Mouse (Mus musculus): ENCODE measurements around the gene Adi1. TPM values are rescaled to one million over a fixed set of nuclear protein-coding genes. Genes with fewer than 3 reads are reported as not detected.

Adi1 gene
- total RNA-seq, 2 experiments from 2014 or later: 33.7 to 36.9 TPM

DNA sequence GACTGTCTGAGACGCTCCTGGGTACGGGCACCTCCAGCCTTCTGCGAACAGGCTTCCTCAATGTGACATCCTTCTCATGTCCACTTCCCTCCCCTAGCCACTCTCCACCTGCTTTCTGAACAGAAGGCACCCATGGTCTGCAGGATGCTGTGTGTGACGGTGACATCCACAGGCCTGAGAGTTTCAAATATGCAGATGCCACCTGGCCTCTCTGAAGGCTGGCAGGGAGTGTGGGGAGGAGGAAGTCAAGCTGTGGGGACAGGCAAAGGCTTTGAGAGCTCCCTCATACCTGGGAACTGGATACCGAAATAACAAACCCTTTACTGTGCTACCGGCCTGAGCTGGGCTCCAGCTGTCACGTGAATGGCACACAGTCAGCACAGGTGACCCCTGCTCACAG is 19.7 kb downstream of the Adi1 start:
- DNase-seq: no peak

DNA sequence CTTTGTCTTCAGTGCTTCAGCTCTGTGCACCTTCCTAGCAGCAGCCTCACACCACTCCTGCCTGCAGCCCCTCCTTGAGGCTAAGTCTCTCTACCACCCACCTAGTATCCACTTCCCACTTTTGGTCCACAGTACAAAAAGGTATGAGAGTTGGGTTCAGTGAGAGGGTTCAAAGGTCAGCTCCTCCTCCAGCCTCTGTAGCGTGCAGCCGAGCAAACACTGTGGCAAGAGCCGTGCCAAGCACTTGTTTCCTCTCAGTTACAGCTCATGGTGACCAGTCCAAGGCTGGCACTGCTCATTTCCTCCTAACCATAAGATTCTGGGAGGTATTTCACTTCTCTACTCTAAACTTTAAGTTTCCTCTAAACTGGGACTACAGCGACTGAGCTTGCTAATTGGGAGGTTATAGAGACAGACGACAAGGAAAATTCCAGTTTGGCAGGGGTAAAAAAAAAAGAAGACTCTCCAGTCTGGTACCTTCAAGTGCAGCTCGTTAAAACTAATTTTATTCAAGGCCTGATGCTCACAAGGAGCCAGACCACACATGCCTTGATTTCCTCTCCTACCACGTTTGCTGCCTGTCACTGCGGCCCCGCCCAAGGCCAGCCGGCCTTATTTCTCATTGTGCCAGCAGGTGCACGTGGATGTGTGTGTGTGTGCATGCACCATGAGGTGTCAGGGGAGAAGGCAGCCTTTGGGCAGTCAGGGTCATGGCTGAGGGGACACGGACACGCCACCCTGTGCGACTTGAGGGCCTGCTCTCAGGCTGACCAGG is 23.0 kb downstream of the Adi1 start:
- DNase-seq: no peak

DNA sequence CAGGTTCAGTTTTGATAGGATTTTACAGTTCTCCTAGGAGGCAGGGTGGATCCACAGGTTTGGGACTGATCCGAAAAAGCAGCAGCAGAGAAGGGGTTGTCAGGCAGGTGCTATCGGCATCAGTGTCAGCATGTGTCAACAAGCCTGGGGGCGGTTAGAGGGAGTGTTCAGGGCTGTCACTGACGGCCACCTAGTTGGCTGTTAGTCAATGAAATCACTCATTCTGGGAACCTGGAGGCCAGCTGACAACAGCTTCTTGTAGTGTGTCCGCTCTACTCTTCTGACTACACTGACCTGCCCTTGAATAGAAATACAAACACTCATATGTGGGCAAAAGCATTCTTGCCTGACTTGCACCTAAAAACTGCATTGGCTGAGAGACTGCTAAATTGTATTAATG is 24.1 kb downstream of the Adi1 start:
- DNase-seq: no peak

DNA sequence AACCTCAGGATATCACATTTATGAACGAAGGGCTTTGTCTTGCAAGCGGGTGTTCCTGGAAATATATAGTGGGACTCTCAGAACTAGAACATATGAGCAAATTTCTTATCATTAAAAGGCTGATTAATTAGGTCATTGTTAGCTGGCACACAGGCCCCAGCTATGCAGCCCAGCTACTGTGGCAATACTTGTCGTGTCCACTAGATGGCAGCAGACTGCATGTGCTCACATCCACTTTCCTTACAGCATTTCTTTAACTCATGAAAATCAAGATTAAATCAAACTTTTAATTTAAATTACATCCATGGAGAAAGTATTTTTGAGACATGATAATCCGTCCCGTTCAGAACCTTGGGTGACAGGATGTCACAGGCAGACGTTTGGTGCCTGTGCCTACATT is 24.6 kb downstream of the Adi1 start:
- peak; percentile 69 to 77 for DNase-seq

DNA sequence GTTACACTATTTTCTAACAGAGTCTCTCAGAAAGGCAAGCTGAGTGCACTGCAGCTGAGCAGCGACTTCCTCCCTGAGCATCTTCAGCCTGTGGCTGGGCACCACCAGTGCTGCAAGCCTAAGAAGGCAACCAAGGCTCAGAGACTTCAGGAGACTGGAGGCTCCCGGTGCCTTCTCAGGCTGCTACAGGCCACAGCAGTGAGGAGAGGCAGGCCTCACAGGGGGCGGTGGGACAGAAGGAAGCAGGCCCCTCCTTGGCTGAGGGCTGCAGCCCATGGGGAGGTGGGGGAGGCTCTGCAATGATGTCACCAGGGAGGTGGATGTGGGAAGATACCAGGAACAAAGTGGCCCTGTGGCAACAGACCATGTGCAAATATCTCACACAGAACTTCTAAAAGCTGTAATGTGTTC is 25.1 kb downstream of the Adi1 start:
- no peak for DNase-seq

DNA sequence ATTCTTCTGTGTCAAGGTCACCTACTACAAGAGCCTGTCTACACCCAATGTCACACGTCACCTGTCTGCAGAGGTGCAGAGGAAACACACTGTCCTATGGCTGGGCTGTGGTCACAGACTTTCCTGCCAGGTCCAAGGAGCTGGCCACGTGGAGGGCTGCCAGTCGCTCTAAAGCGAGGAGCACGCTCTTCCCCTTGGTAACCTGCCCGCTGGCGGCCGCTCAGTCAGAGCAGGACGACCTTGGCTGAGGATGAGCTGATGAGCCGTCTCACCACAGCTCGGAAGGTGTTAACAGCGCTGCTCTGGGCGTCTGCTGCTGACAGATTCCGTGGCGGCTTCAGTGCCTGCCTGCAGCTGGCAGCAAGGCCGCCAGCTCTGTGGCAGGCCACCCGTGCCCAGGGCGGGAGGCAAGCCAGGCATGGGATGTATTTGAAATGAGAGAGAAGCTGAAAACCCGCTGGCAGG is 25.6 kb downstream of the Adi1 start:
- DNase-seq: peak; percentile 58 to 64

DNA sequence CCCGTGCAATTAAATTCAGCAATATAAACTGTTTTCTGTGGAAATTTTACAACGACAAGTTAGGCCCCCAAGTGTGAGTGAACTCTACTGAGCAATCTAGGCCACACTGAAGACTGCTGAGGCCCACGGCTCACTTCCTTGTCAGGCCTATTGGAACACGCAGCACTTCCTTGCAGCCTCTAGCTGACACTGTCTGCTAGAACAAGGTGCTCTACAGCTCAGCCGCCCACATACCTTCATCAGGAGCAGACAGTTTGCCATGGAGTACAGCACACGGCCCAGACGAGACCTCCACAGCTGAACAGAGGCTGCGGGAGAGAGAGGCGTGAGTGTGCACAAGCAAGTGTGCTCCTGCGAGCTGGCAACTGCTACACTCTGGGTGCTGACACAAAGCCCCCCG is 26.3 kb downstream of the Adi1 start:
- no peak for DNase-seq

DNA sequence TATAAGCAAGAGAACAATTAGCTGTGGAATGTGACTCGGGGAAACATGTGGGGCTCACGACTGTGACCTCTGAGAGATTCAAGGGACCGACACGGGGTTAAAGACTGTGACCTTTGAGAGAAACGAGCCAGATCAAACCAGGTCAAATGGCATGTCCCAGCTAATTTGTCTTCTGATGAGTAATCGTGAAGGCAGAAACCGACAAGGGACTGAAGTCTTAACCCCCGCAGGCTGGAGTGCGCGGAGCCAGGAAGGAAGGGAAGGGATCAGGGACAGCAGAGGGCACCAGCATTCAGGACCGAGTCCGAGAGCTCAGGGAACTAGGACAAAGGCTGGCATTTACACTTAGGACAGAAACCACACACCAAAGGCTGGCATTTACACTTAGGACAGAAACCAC is 29.4 kb downstream of the Adi1 start:
- no peak for DNase-seq

DNA sequence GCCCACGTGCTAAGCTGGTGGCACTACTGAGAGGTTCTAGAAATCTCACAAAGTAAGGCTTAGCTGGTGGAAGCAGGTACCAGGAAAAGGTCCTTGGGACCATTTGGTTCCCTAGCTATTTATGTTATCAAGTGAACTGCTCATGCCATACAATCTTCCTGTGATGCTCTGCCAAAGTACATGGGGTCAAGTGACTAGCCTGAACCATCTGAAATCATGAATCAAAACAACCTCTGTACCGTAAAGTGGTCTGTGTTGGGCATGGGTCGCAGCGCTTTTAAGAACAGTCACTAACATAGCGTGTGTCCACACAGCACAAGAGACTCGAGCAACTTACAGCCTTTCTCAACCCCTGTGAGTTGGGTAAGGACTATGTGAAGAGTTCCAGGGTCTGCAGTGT is 30.2 kb downstream of the Adi1 start:
- no peak for DNase-seq

DNA sequence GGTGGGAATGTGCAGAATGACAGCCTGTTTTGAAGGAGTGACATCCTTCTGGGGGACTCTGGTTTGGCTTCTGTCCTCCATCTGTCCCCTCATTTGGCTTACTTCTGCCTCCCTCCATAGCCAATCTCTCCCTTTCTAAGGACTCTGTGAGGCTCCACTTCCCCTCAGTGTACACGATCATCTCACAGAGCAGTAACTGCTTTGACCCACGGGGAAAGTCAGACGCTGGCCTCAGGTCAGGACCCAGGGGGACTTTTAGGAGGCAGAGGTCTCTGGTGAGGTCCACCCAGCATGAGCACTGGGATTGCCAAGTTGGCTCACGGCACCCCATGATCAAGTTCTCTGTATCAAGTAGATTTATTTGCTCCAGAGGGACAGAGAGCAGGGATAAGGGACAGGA is 33.1 kb downstream of the Adi1 start:
- DNase-seq: no peak

DNA sequence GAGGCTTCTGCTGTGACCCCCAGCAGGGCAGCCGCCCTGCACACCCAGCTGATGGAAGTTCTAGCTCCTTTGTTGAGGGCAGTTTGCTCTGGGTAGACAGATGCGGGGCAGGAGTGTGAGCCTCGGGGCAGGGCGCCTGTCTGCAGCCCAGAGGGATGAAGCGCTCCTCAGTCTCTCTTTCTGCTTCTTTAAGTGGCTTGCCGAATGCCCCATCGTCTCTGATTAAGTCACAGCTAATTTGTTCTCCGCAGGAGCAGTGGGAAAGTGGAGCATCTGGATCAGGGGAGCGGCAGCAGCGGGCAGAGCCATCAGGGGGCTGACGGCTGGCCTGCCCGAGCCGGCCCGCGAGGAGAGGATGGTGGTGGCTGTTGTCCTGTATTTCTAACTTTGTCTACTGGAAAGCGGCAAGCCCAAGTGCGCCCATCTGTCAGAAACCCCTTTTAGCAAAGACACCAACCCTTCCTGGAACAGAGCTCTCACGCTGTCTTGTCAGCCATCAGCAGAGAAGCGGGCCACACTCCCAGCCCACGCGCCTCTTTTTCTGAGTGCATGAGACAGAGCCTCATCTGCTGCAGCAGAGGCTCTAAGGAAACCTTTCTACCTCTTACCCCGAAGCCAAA is 35.6 kb downstream of the Adi1 start:
- peak; percentile 58 to 60 for DNase-seq

DNA sequence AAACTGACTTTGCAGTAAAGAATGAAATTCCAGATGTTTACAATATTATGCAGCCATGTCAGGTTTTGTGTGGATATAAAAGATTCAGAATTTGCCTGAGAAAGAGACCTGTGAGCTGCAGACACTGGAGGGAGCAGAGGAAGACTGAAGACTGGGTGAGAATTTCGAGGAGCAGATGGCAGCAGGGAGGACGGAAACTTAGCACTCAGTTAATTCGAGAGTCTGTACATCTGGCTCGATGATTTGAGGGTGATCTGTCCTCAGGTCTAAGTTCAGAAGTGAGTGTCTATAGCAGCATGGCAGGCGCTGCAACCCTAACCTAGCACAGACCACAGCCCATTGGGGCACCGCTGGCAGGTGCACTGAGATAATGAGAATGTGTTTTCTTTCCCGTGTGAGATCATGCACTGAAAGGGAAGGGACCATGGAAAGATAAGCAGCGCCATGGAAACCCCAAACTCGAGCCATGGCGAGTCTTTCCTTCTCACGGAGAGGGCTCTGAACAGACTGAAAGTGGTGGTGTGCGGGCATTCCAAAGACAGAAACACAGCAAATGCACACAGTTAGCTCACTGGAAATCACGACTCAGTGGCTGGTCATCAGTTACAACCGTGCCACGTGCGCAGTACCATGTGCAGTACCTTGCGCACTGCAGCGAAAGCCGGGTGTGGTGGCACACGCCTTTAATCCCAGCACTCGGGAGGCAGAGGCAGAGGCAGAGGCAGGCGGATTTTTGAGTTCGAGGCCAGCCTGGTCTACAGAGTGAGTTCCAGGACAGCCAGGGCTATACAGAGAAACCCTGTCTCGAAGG is 40.0 kb downstream of the Adi1 start:
- DNase-seq: no peak

DNA sequence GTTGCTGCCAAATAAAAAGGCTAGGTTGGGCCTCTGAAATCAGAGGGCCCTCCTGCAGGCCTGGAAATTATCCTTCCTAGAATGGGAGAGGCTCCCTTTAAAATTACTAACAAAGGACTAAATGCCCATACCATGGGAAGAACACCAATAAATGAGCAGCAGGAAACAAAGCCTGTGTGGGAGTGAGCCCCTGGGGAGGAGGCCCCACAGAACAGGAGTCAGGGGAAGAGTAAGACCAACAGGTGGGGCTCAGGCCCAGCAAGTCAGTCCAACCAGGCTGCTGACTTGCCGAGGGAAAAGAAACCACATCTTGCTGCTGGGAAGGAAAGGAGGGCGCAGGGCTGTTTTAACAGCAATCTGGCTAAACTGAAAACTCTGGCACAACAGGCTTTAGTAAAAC is 42.0 kb downstream of the Adi1 start:
- no peak for DNase-seq

DNA sequence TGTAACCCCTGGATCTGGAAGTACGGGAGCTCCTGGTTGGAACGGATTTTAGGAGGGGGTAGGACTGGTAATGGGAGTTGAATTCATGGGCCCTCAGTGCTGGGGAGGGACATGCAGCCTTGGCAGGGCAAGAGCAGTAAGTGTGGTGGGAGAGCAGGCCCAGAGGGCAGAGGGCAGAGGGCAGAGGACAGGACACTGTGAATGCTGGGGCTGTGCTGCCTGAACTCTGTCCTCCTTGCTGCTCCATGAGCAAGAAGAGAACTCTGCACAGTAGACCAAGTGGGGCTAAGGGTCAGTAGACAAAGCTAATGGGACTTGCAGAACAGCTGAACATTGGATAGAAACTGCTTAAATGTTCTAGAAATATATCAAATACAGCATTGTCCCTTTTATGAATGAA is 43.1 kb downstream of the Adi1 start:
- no peak for DNase-seq

DNA sequence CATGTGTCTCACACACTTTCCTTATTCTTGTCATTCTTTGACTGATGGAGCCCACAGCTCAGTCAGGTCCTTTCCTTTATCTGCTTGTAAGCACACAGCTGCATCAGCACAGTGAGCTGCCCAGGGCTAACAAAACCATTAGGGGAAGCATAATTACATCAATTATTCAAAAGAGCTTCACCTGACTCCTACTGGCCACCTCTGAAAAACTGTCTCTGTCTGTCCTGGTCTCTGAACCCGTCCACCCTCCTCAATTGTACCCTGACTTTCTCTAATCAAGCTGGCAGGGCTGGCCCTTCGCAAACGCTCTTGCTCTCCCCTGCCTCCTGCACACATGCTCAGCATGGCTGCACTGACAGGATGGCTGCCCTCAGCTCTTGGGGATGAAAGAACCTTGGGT is 49.3 kb downstream of the Adi1 start:
- DNase-seq: no peak

DNA sequence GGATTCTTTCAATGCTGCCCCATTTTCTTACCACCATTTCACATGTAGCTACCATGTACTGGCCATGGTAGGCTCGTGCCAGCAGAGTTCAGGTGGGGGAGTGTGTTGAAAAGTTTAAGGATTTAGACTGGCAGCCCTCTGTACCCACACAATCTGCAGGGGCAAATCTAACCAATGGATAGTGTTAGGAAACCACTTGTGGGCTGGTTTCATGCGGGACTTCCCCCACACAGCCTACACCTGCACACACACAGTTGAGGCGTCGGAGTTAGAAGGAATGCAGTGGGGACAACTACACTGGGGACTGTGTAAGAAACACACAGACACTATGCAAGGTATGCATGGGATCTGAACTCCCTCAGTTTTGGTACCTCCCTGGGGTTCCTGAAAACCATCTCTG is 51.2 kb downstream of the Adi1 start:
- no peak for DNase-seq

DNA sequence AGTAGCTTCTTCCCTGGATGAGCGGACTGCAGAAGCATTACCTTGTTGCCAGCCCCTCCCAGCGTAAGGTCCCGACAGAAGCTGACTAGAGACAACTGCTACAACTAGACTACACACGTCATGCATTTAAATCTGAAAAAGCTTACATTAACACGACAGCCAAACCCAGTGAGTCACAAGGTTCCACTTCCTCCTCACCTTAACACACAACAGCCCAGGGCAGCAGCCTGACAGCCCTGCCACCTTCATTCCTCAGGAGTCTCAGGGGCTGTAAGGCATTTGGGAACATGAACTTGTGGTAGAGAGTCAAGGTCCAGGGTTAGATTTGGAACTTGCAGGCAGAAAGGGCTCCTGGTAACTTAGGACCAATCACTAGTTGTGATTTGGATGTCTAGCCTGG is 52.0 kb downstream of the Adi1 start:
- no peak for DNase-seq

Small RNA genes within 50 kb of the gene (microRNA-seq; reads per million reads assigned to microRNA genes)
- gene Mir6937: 0 to 0.60 reads per million in 2 experiments

Other genes starting within 250 kb of the Adi1 start
- under 1 TPM; 0.60 to 0.68 TPM for gene Dcdc2c, start 122.8 kb upstream of the Adi1 start, total RNA-seq (2021)
- gene Allc, start 92.7 kb upstream of the Adi1 start, total RNA-seq (2021): under 1 TPM; 0.66 to 0.75 TPM
- under 1 TPM; 0.72 to 0.81 TPM for gene Colec11, start 51.9 kb upstream of the Adi1 start, total RNA-seq (2021)
- gene Rps7, start 39.3 kb upstream of the Adi1 start, total RNA-seq (2021): 100 to 1,000 TPM; 282 to 298 TPM
- gene Rnaseh1, start 25.6 kb upstream of the Adi1 start, total RNA-seq (2021): 10 to 100 TPM; 12.7 to 14.1 TPM
- 10 to 100 TPM; 57.2 to 57.5 TPM for gene Trappc12, start 75.2 kb downstream of the Adi1 start, total RNA-seq (2021)
- 10 to 100 TPM; 47.5 to 54.1 TPM for gene Eipr1, start 76.6 kb downstream of the Adi1 start, total RNA-seq (2021)